Mouse (Mus musculus): ENCODE data around the gene Tnfrsf1b. TPM values are rescaled to one million over a fixed set of nuclear protein-coding genes. Genes with fewer than 3 reads are reported as not detected.

Tnfrsf1b gene
- polyA plus RNA-seq, 1 experiment from 2014 or later: 9.4 TPM

DNA sequence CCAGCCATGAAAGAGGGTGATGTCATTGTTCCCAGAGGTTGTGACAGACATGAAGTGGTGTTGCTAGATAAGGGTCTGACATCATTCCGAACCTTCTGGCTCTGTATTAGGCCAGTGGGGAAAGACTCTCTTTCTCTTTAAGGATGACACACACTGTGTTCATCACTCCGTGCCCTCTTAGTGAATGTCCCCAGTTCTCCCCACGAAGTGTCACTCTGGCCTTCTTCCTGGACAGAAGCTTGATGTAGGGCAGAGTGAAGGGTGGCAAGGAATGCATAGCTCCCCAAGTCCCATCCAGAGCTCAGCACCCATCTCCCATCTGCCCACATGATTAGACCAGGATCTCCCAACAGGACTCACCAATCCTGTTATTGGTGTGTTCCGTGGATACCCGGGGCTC lies 27.3 kb upstream of the Tnfrsf1b start:
- H3K9me3 ChIP-seq (ENCODE audit: low read length): no peaks in the 10 kb centered on the region
- H3K27ac ChIP-seq (ENCODE audit: low read depth): no peak overlapping the region
- no peak overlapping the region for H3K9ac ChIP-seq (replicated peaks)
- H3K4me2 ChIP-seq (ENCODE audit: low read depth, low read length): no peak overlapping the region
- H3K36me3 ChIP-seq (replicated peaks; ENCODE audit: insufficient read depth, low read length): no peaks in the 10 kb centered on the region
- H3K4me3 ChIP-seq (ENCODE audit: low read depth, low read length): no peak overlapping the region
- ATAC-seq: no peak
- no peak for TF ChIP-seq CTCF (IDR thresholded peaks at IDR 0.05; ENCODE audit: low read depth)
- TF ChIP-seq EP300 (IDR thresholded peaks at IDR 0.05; ENCODE audit: low read depth): no peak
- no peak for DNase-seq
- no peaks in the 10 kb centered on the region for H3K27me3 ChIP-seq (ENCODE audit: insufficient read depth, low read length)
- peaks cover 5% of the 10 kb centered on the region for H3K4me1 ChIP-seq (ENCODE audit: insufficient read depth)
- 81% methylated on average over 5 of the region's 5 CpGs for WGBS (ENCODE audit: insufficient replicate concordance)

GRCm38 (mm10) chr4:145272763-145273162 lies 26.1 kb upstream of the Tnfrsf1b start:
- ATAC-seq: no peak
- no peaks in the 10 kb centered on the region for H3K9me3 ChIP-seq (ENCODE audit: low read length)
- H3K4me2 ChIP-seq (ENCODE audit: low read depth, low read length): no peak overlapping the region
- TF ChIP-seq CTCF (IDR thresholded peaks at IDR 0.05; ENCODE audit: low read depth) (no peak), EP300 (IDR thresholded peaks at IDR 0.05; ENCODE audit: low read depth) (no peak)
- WGBS (ENCODE audit: insufficient replicate concordance): 81% methylated on average over 1 of the region's 1 CpGs
- no peak overlapping the region for H3K4me3 ChIP-seq (ENCODE audit: low read depth, low read length)
- no peaks in the 10 kb centered on the region for H3K36me3 ChIP-seq (replicated peaks; ENCODE audit: insufficient read depth, low read length)
- H3K27ac ChIP-seq (ENCODE audit: low read depth): no peak overlapping the region
- H3K4me1 ChIP-seq (ENCODE audit: insufficient read depth): no peaks in the 10 kb centered on the region; the same call in 1 of the 2 replicates
- DNase-seq: no peak
- no peak overlapping the region for H3K9ac ChIP-seq (replicated peaks)
- H3K27me3 ChIP-seq (ENCODE audit: insufficient read depth, low read length): no peaks in the 10 kb centered on the region

GRCm38 (mm10) chr4:145271634-145272033 lies 25.0 kb upstream of the Tnfrsf1b start:
- TF ChIP-seq EP300 (IDR thresholded peaks at IDR 0.05; ENCODE audit: low read depth) (no peak), CTCF (IDR thresholded peaks at IDR 0.05; ENCODE audit: low read depth) (no peak)
- H3K4me1 ChIP-seq (ENCODE audit: insufficient read depth): peaks cover 5% of the 10 kb centered on the region
- no peak overlapping the region for H3K9ac ChIP-seq (replicated peaks)
- H3K36me3 ChIP-seq (replicated peaks; ENCODE audit: insufficient read depth, low read length): no peaks in the 10 kb centered on the region
- no peaks in the 10 kb centered on the region for H3K27me3 ChIP-seq (ENCODE audit: insufficient read depth, low read length)
- ATAC-seq (no peak), DNase-seq (no peak)
- no peaks in the 10 kb centered on the region for H3K9me3 ChIP-seq (ENCODE audit: low read length)
- H3K4me2 ChIP-seq (ENCODE audit: low read depth, low read length): no peak overlapping the region
- no peak overlapping the region for H3K4me3 ChIP-seq (ENCODE audit: low read depth, low read length)
- H3K27ac ChIP-seq (ENCODE audit: low read depth): no peak overlapping the region
- WGBS (ENCODE audit: insufficient replicate concordance): 78% methylated on average over 4 of the region's 4 CpGs

- H3K27me3 ChIP-seq (ENCODE audit: insufficient read depth, low read length): no peaks in the 10 kb centered on the region
- H3K4me3 ChIP-seq (ENCODE audit: low read depth, low read length): no peak overlapping the region
- no peaks in the 10 kb centered on the region for H3K36me3 ChIP-seq (replicated peaks; ENCODE audit: insufficient read depth, low read length)
- TF ChIP-seq EP300 (IDR thresholded peaks at IDR 0.05; ENCODE audit: low read depth) (no peak), CTCF (IDR thresholded peaks at IDR 0.05; ENCODE audit: low read depth) (no peak)
- DNase-seq (peak; percentile 33), ATAC-seq (peak; percentile 54; the same call in 1 of the 2 replicates)
- H3K27ac ChIP-seq (ENCODE audit: low read depth): peak overlapping the region; percentile 55
- WGBS (ENCODE audit: insufficient replicate concordance): 49% methylated on average over 5 of the region's 5 CpGs
- peaks cover 5% of the 10 kb centered on the region for H3K4me1 ChIP-seq (ENCODE audit: insufficient read depth)
- no peaks in the 10 kb centered on the region for H3K9me3 ChIP-seq (ENCODE audit: low read length)
- H3K9ac ChIP-seq (replicated peaks): no peak overlapping the region
- no peak overlapping the region for H3K4me2 ChIP-seq (ENCODE audit: low read depth, low read length)
Observed at GRCm38 (mm10) chr4:145270136-145270535, 23.5 kb upstream of the Tnfrsf1b start.

DNA sequence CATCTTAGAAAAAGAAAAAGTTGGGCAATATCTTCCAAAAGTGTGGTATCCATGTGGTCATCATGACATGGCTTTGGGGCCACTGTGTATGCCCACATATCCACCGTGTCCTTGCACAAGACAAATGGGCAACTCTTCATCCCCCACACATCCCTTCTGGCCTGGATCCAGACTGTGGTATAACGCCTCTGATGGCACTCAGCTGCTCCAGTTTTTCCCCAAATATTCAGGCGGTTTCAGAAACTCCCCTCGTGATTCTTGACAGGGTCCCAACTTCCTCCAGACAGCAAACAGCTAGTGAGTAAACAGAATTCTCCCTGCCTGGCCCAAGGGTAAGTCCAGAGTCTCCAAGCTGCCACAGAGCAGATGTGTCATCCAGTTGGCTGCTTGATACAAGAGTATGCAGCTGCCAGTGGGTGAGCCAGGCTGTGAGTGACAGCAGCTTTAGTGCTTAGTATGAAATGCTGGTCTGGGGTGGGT lies 21.0 kb upstream of the Tnfrsf1b start:
- Histone ChIP-seq H3K36me3 (replicated peaks; ENCODE audit: insufficient read depth, low read length) (no peaks in the 10 kb centered on the region), H3K4me1 (ENCODE audit: insufficient read depth) (peaks cover 5% of the 10 kb centered on the region), H3K9me3 (ENCODE audit: low read length) (no peaks in the 10 kb centered on the region), H3K27ac (ENCODE audit: low read depth) (no peak overlapping the region), H3K27me3 (ENCODE audit: insufficient read depth, low read length) (no peaks in the 10 kb centered on the region), H3K4me2 (ENCODE audit: low read depth, low read length) (no peak overlapping the region), H3K4me3 (ENCODE audit: low read depth, low read length) (no peak overlapping the region), H3K9ac (replicated peaks) (no peak overlapping the region)
- whole genome bisulfite sequencing (ENCODE audit: insufficient replicate concordance): 36% methylated on average over 4 of the region's 4 CpGs
- DNase-seq (no peak), ATAC-seq (peak; percentile 29)
- TF ChIP-seq CTCF (IDR thresholded peaks at IDR 0.05; ENCODE audit: low read depth): no peak
- TF ChIP-seq EP300 (IDR thresholded peaks at IDR 0.05; ENCODE audit: low read depth): no peak

DNA sequence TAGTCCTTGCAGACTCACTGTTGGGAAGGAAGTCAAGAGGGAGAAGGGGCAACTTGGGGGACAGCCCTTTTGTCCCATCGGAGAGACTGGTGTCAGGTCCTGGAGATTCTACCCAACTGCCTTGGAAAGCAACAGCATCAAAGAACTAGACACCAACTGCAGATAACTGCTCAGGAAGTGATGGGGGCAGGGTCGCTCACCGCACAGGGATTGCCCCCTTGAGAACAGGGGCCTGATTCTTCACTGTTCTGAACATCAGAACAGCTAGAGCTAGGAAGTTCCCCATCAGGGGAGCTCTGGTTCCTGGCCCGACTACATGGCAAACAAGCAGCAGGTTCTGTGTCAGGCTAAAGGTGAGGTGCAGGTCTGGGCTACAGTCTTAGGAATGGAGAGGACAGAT lies 19.8 kb upstream of the Tnfrsf1b start:
- DNase-seq (no peak), ATAC-seq (no peak)
- Histone ChIP-seq H3K9me3 (ENCODE audit: low read length) (no peaks in the 10 kb centered on the region), H3K4me3 (ENCODE audit: low read depth, low read length) (no peak overlapping the region), H3K27ac (ENCODE audit: low read depth) (no peak overlapping the region), H3K36me3 (replicated peaks; ENCODE audit: insufficient read depth, low read length) (no peaks in the 10 kb centered on the region), H3K9ac (replicated peaks) (no peak overlapping the region), H3K4me1 (ENCODE audit: insufficient read depth) (peaks cover 5% of the 10 kb centered on the region), H3K27me3 (ENCODE audit: insufficient read depth, low read length) (no peaks in the 10 kb centered on the region), H3K4me2 (ENCODE audit: low read depth, low read length) (no peak overlapping the region)
- 42% methylated on average over 4 of the region's 4 CpGs for WGBS (ENCODE audit: insufficient replicate concordance)
- TF ChIP-seq EP300 (IDR thresholded peaks at IDR 0.05; ENCODE audit: low read depth): no peak
- no peak for TF ChIP-seq CTCF (IDR thresholded peaks at IDR 0.05; ENCODE audit: low read depth)

DNA sequence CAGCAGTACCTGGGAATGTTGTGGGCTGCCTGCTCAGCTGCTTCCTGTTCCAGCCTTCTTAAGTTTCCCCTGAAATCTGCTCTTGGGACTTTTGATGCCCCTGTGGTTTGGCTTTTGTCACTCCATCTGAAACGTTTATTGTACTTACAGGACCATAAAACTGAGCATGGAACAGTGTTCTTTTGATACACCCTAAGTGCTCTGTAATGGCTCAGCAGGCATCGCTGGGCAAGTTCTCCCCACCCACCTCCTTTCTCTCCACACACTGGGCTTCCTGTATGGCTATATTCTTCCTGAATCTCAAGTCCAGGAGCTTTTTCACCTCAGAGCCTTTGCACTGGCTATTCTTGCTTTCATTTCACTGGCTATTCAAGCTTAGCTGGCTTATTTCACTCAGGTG lies 18.1 kb upstream of the Tnfrsf1b start:
- H3K9ac ChIP-seq (replicated peaks): no peak overlapping the region
- DNase-seq (no peak), ATAC-seq (no peak)
- no peaks in the 10 kb centered on the region for H3K9me3 ChIP-seq (ENCODE audit: low read length)
- no peak overlapping the region for H3K4me2 ChIP-seq (ENCODE audit: low read depth, low read length)
- no peaks in the 10 kb centered on the region for H3K27me3 ChIP-seq (ENCODE audit: insufficient read depth, low read length)
- peaks cover 8% of the 10 kb centered on the region for H3K4me1 ChIP-seq (ENCODE audit: insufficient read depth)
- no peak overlapping the region for H3K4me3 ChIP-seq (ENCODE audit: low read depth, low read length)
- no peaks in the 10 kb centered on the region for H3K36me3 ChIP-seq (replicated peaks; ENCODE audit: insufficient read depth, low read length)
- TF ChIP-seq CTCF (IDR thresholded peaks at IDR 0.05; ENCODE audit: low read depth): no peak
- no peak for TF ChIP-seq EP300 (IDR thresholded peaks at IDR 0.05; ENCODE audit: low read depth)
- no peak overlapping the region for H3K27ac ChIP-seq (ENCODE audit: low read depth)
- WGBS (ENCODE audit: insufficient replicate concordance): 31% methylated on average over 2 of the region's 2 CpGs
